ENCODE assay signal across 8 mouse cellular contexts in the genomic region with DNA sequence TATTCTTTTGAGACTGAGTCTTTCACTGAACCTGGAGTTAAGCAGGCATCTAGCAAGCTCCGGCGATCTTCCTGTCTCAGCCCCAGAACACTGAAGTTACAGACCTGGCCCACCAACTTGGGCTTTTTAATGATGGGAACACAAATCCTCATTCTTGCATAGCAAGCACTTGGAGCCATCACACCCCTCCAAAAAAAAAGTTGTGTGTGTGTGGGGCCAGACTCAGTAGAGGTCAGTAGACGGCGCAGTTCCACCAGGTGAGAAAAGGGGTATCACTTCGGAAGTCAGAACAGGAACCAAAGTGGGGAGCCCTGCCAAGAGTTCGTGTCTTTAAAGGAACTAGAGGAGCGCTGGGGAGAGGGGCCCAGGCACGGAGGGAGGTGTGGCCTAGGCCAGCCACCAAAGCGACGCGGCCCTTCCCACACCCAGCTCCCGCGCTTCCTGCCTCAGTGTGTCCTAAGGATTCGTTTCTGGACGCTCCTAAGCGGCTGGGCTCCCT. TPM values are rescaled to one million over a fixed set of nuclear protein-coding genes. Genes with fewer than 3 reads are reported as not detected.
DNase-seq lines count a peak whose midpoint lies in the region; ATAC-seq and TF ChIP-seq lines count a peak whose summit lies in the region.

No protein-coding gene starts in this region.

- H3K36me3 ChIP-seq in forebrain, embryonic 16.5 days (ENCODE audit: control insufficient read depth, insufficient read depth), result no peaks in the 10 kb centered on the region
- H3K36me3 ChIP-seq in liver, postnatal 0 days (replicated peaks; ENCODE audit: insufficient read depth, low read length), result no peaks in the 10 kb centered on the region

- H3K9me3 ChIP-seq in forebrain, embryonic 16.5 days (ENCODE audit: control insufficient read depth, low read length), result no peaks in the 10 kb centered on the region
- no peaks in the 10 kb centered on the region for H3K9me3 ChIP-seq in liver, postnatal 0 days (ENCODE audit: low read length)

- peak overlapping the region; percentile 88 for H3K27ac ChIP-seq in forebrain, embryonic 16.5 days (ENCODE audit: low read length)
- H3K27ac ChIP-seq in liver, postnatal 0 days (ENCODE audit: low read depth), result peak overlapping the region; percentile 84

- peak overlapping the region; percentile 80 for H3K9ac ChIP-seq in forebrain, embryonic 16.5 days (replicated peaks; ENCODE audit: low read depth, low read length)
- H3K9ac ChIP-seq in liver, postnatal 0 days (replicated peaks), result peak overlapping the region; percentile 79

- ATAC-seq in cerebellum, adult (ENCODE audit: insufficient number of reproducible peaks, low FRiP score, low TSS enrichment), result peak; percentile 2; the same call in 1 of the 2 replicates
- ATAC-seq in forebrain, embryonic 16.5 days, result no peak
- no peak for ATAC-seq in liver, postnatal 0 days

- WGBS in forebrain, embryonic 16.5 days, result under 1% methylated on average over 16 of the region's 16 CpGs
- 2% methylated on average over 16 of the region's 16 CpGs for WGBS in liver, postnatal 0 days (ENCODE audit: insufficient replicate concordance)

- no peak for TF ChIP-seq EP300 in liver, postnatal 0 days (IDR thresholded peaks at IDR 0.05; ENCODE audit: low read depth)

- peak overlapping the region; percentile 72 for H3K4me3 ChIP-seq in forebrain, embryonic 16.5 days (replicated peaks; ENCODE audit: low read length)
- peak overlapping the region; percentile 77 for H3K4me3 ChIP-seq in liver, postnatal 0 days (ENCODE audit: low read depth, low read length)

- H3K4me1 ChIP-seq in forebrain, embryonic 16.5 days (replicated peaks; ENCODE audit: control insufficient read depth, insufficient read depth, low read length), result peaks cover 36% of the 10 kb centered on the region
- peaks cover 28% of the 10 kb centered on the region for H3K4me1 ChIP-seq in liver, postnatal 0 days (ENCODE audit: insufficient read depth)

- TF ChIP-seq CTCF in liver, postnatal 0 days (IDR thresholded peaks at IDR 0.05; ENCODE audit: low read depth), result peak; percentile 52

- H3K4me2 ChIP-seq in forebrain, embryonic 16.5 days (ENCODE audit: low read length), result peak overlapping the region; percentile 74
- peak overlapping the region; percentile 80 for H3K4me2 ChIP-seq in liver, postnatal 0 days (ENCODE audit: low read depth, low read length)

- no peak for DNase-seq in cerebellum, adult 18-20 months
- peak; percentile 94 for DNase-seq in A20 (ENCODE audit: low read depth, low spot score)
- no peak for DNase-seq in liver, postnatal 0 days
- DNase-seq in ovary, postnatal 14 days (ENCODE audit: low spot score), result no peak
- DNase-seq in cerebellum, adult 9-10 months, result no peak
- no peak for DNase-seq in thymus, postnatal 36 days

- H3K27me3 ChIP-seq in forebrain, embryonic 16.5 days (replicated peaks; ENCODE audit: control insufficient read depth, insufficient read depth, low read length), result no peaks in the 10 kb centered on the region
- H3K27me3 ChIP-seq in liver, postnatal 0 days (ENCODE audit: insufficient read depth, low read length), result no peaks in the 10 kb centered on the region

RNA-seq across cellular contexts. Expression of a gene that starts 0.3 kb away (rescaled TPM):
- polyA plus RNA-seq in forebrain, embryonic 16.5 days (2015; fragmentation: Nextera tagmentation; extraction: Ambion mirVana), result 21.1 and 22.1 TPM in 2 replicates
- 4.7 and 5.4 TPM in 2 replicates for polyA plus RNA-seq in liver, postnatal 0 days (2015; fragmentation: Nextera tagmentation; extraction: Ambion mirVana)

RNA-seq across cellular contexts. Expression of a gene that starts 0.4 kb away (rescaled TPM):
- 36.6 and 44.6 TPM in 2 replicates for polyA plus RNA-seq in forebrain, embryonic 16.5 days (2015; fragmentation: Nextera tagmentation; extraction: Ambion mirVana)
- polyA plus RNA-seq in liver, postnatal 0 days (2015; fragmentation: Nextera tagmentation; extraction: Ambion mirVana), result 15.6 and 17.4 TPM in 2 replicates
